Mouse (Mus musculus): Measurements from ENCODE around the gene Klhl42. TPM values are rescaled to one million over a fixed set of nuclear protein-coding genes. Genes with fewer than 3 reads are reported as not detected.

Gene Klhl42
- polyA plus RNA-seq, 1 experiment from 2014 or later = 5.8 TPM

DNA sequence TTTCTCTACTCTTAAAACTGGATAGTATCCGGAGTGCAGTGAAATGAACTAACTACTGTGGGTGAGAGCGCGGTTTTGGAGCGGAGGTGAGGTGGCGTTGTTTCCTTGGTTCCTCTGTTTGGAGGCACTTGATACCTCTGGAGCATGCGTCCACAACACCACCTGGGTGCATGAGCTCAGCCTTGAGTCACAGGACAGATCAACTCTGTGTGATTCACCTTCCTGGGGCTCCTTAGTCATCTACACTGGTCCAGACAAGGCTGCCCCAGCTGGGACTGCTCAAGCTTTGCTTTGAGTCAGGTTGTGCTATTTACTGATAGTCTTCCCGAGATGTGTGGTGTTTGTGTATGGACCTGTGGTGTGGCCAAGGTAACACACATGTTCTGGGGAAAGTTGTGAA lies 26.6 kb downstream of the Klhl42 start:
- no peak overlapping the region for H3K27ac ChIP-seq
- no peak overlapping the region for H3K4me3 ChIP-seq (replicated peaks)
- no peak for ATAC-seq
- H3K36me3 ChIP-seq = peaks cover 2% of the 10 kb centered on the region; the same call in 1 of the 2 replicates
- 95% methylated on average over 7 of the region's 7 CpGs for WGBS
- no peaks in the 10 kb centered on the region for H3K27me3 ChIP-seq
- no peaks in the 10 kb centered on the region for H3K9me3 ChIP-seq
- H3K4me1 ChIP-seq (replicated peaks) = no peaks in the 10 kb centered on the region
- no peak overlapping the region for H3K4me2 ChIP-seq (replicated peaks)
- no peak overlapping the region for H3K9ac ChIP-seq (replicated peaks)

DNA sequence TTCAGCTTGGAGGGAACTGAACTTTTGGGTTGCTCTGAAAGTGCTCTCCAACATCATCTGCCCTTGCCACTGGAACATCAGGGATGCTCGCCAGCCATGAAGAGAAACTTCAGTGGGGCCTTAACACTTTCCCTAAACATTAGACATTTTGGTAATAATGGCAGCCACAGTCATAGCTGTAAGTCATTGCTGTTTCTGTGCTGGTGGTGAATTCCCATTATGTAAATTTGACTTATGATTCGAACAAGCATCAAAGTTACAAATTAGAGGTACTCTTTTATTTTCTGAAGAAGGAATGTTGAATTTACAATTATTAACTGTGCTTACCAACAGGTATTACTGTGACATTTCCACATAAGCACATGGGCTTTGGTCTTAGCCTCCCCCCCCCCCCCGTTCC lies 27.0 kb downstream of the Klhl42 start:
- ATAC-seq = no peak
- Histone ChIP-seq H3K27me3 (no peaks in the 10 kb centered on the region), H3K9ac (replicated peaks) (no peak overlapping the region), H3K4me3 (replicated peaks) (no peak overlapping the region), H3K4me1 (replicated peaks) (no peaks in the 10 kb centered on the region), H3K4me2 (replicated peaks) (no peak overlapping the region), H3K27ac (no peak overlapping the region), H3K9me3 (no peaks in the 10 kb centered on the region), H3K36me3 (no peaks in the 10 kb centered on the region)
- 92% methylated on average over 3 of the region's 3 CpGs for WGBS

GRCm38 (mm10) chr6:147121320-147121719 lies 30.1 kb downstream of the Klhl42 start:
- Histone ChIP-seq H3K4me2 (replicated peaks) (no peak overlapping the region), H3K27ac (no peak overlapping the region), H3K4me3 (replicated peaks) (no peak overlapping the region), H3K27me3 (no peaks in the 10 kb centered on the region), H3K4me1 (replicated peaks) (no peaks in the 10 kb centered on the region), H3K9me3 (no peaks in the 10 kb centered on the region), H3K36me3 (no peaks in the 10 kb centered on the region), H3K9ac (replicated peaks) (no peak overlapping the region)
- no peak for ATAC-seq
- WGBS = 67% methylated on average over 6 of the region's 6 CpGs

- H3K27me3 ChIP-seq = no peaks in the 10 kb centered on the region
- no peaks in the 10 kb centered on the region for H3K9me3 ChIP-seq
- no peak for ATAC-seq
- no peaks in the 10 kb centered on the region for H3K4me1 ChIP-seq (replicated peaks)
- no peak overlapping the region for H3K27ac ChIP-seq
- no peak overlapping the region for H3K4me2 ChIP-seq (replicated peaks)
- H3K4me3 ChIP-seq (replicated peaks) = no peak overlapping the region
- H3K9ac ChIP-seq (replicated peaks) = no peak overlapping the region
- no peaks in the 10 kb centered on the region for H3K36me3 ChIP-seq
- WGBS = 93% methylated on average over 10 of the region's 10 CpGs
Measured at GRCm38 (mm10) chr6:147127239-147127638, 36.1 kb downstream of the Klhl42 start.

GRCm38 (mm10) chr6:147138260-147138659 lies 47.1 kb downstream of the Klhl42 start:
- ATAC-seq = no peak
- no peak overlapping the region for H3K27ac ChIP-seq
- no peaks in the 10 kb centered on the region for H3K27me3 ChIP-seq
- H3K36me3 ChIP-seq = no peaks in the 10 kb centered on the region
- no peak overlapping the region for H3K4me3 ChIP-seq (replicated peaks)
- no peak overlapping the region for H3K4me2 ChIP-seq (replicated peaks)
- no peaks in the 10 kb centered on the region for H3K4me1 ChIP-seq (replicated peaks)
- H3K9ac ChIP-seq (replicated peaks) = no peak overlapping the region
- WGBS = 79% methylated on average over 3 of the region's 3 CpGs
- H3K9me3 ChIP-seq = no peaks in the 10 kb centered on the region

DNA sequence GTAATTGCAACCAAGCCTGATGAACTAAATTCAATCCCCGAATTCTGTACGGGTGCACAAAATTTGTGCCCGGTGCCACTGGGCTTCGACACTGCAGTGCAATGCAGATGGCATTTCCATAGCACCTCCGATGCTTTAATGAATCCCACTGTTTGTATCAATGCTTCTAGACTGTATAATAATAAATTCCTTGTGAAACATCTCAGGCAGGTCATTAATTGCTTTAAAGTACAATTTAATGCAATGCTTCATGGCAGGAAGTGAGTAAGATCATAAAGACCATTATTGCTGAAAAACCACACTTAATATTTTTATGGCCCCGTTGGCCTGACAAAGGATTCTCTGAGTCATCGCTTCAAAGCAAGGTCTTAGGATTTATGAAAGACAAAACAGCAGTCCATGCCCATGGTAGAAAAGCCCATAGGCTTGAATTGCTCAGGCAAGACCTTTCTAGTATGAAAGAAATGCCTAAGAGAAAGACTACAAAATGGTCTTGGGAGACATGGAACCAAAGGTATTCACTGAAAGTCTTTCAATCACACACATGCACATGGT lies 49.5 kb downstream of the Klhl42 start:
- Histone ChIP-seq H3K27ac (no peak overlapping the region), H3K9ac (replicated peaks) (no peak overlapping the region), H3K9me3 (no peaks in the 10 kb centered on the region), H3K4me3 (replicated peaks) (no peak overlapping the region), H3K4me1 (replicated peaks) (peaks cover 7% of the 10 kb centered on the region; the same call in 1 of the 2 replicates), H3K36me3 (no peaks in the 10 kb centered on the region), H3K27me3 (no peaks in the 10 kb centered on the region), H3K4me2 (replicated peaks) (no peak overlapping the region)
- no peak for ATAC-seq
- WGBS = 95% methylated on average over 7 of the region's 7 CpGs

GRCm38 (mm10) chr6:147144664-147145063 lies 53.5 kb downstream of the Klhl42 start:
- no peak for ATAC-seq
- H3K4me2 ChIP-seq (replicated peaks) = no peak overlapping the region
- 96% methylated on average over 5 of the region's 5 CpGs for WGBS
- no peak overlapping the region for H3K27ac ChIP-seq
- peaks cover 7% of the 10 kb centered on the region; the same call in 1 of the 2 replicates for H3K4me1 ChIP-seq (replicated peaks)
- no peaks in the 10 kb centered on the region for H3K27me3 ChIP-seq
- H3K9ac ChIP-seq (replicated peaks) = no peak overlapping the region
- no peaks in the 10 kb centered on the region for H3K36me3 ChIP-seq
- H3K4me3 ChIP-seq (replicated peaks) = no peak overlapping the region
- H3K9me3 ChIP-seq = no peaks in the 10 kb centered on the region

GRCm38 (mm10) chr6:147145277-147145676 lies 54.1 kb downstream of the Klhl42 start:
- ATAC-seq = peak; percentile 96
- Histone ChIP-seq H3K27me3 (no peaks in the 10 kb centered on the region), H3K36me3 (no peaks in the 10 kb centered on the region), H3K4me2 (replicated peaks) (no peak overlapping the region), H3K4me3 (replicated peaks) (no peak overlapping the region), H3K9me3 (no peaks in the 10 kb centered on the region), H3K4me1 (replicated peaks) (peaks cover 7% of the 10 kb centered on the region; the same call in 1 of the 2 replicates), H3K27ac (no peak overlapping the region), H3K9ac (replicated peaks) (no peak overlapping the region)
- WGBS = 18% methylated on average over 2 of the region's 2 CpGs

DNA sequence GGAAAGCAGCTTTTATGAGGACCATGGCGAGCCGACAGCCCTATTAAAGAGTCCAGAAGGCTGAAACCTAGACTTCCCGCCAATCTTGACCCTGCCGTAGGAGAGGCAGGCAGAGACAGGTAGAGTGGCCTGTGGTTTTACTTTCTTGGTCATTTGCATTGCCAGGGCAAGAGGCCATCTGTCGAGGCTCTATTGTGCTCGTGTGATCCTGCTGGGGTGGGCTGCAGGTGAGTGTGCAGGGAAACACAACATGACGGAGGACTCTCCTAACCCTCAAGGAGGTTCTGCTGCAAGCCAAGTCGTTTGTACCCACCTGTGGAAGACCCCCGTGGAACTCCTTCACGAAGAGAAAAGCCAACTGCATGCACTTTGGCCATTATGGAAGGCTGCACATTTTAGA lies 54.6 kb downstream of the Klhl42 start:
- H3K36me3 ChIP-seq = no peaks in the 10 kb centered on the region
- no peak overlapping the region for H3K4me2 ChIP-seq (replicated peaks)
- H3K27me3 ChIP-seq = no peaks in the 10 kb centered on the region
- H3K9me3 ChIP-seq = no peaks in the 10 kb centered on the region
- ATAC-seq = peak; percentile 12
- H3K9ac ChIP-seq (replicated peaks) = no peak overlapping the region
- 69% methylated on average over 10 of the region's 10 CpGs for WGBS
- H3K4me1 ChIP-seq (replicated peaks) = peaks cover 7% of the 10 kb centered on the region; the same call in 1 of the 2 replicates
- H3K4me3 ChIP-seq (replicated peaks) = no peak overlapping the region
- H3K27ac ChIP-seq = no peak overlapping the region

DNA sequence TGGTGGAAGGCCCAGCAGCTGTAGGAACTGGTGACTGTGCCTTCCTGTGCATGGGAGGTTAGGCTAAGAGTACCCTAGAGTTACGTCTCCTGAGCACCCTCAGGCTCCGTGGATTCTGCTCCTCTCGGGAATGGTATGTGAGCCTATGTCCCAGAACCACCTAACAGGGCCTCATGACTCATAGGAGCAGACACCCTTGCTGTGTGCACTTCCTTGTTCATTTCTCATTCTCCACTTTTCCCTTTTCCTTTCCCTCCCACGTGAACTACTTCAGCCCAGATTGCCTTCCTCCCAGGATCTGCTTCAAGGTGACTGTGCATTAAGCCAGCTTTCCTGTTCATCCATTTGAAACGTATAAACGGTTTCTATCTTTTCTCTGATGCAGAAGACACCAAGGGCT lies 59.9 kb downstream of the Klhl42 start:
- no peaks in the 10 kb centered on the region for H3K4me1 ChIP-seq (replicated peaks)
- H3K4me3 ChIP-seq (replicated peaks) = no peak overlapping the region
- no peak overlapping the region for H3K9ac ChIP-seq (replicated peaks)
- H3K27ac ChIP-seq = no peak overlapping the region
- no peaks in the 10 kb centered on the region for H3K27me3 ChIP-seq
- no peaks in the 10 kb centered on the region for H3K9me3 ChIP-seq
- no peak overlapping the region for H3K4me2 ChIP-seq (replicated peaks)
- WGBS = 89% methylated on average over 6 of the region's 6 CpGs
- no peak for ATAC-seq
- H3K36me3 ChIP-seq = no peaks in the 10 kb centered on the region

GRCm38 (mm10) chr6:147151839-147152238 lies 60.7 kb downstream of the Klhl42 start:
- ATAC-seq = no peak; the same call in 1 of the 2 replicates
- Histone ChIP-seq H3K4me1 (replicated peaks) (no peaks in the 10 kb centered on the region), H3K9ac (replicated peaks) (no peak overlapping the region), H3K4me3 (replicated peaks) (no peak overlapping the region), H3K4me2 (replicated peaks) (no peak overlapping the region), H3K36me3 (no peaks in the 10 kb centered on the region), H3K27ac (no peak overlapping the region), H3K27me3 (no peaks in the 10 kb centered on the region), H3K9me3 (no peaks in the 10 kb centered on the region)

- Histone ChIP-seq H3K27me3 (no peaks in the 10 kb centered on the region), H3K4me2 (replicated peaks) (no peak overlapping the region), H3K9ac (replicated peaks) (no peak overlapping the region), H3K36me3 (no peaks in the 10 kb centered on the region), H3K27ac (no peak overlapping the region), H3K9me3 (no peaks in the 10 kb centered on the region; the same call in 1 of the 2 replicates), H3K4me1 (replicated peaks) (no peaks in the 10 kb centered on the region), H3K4me3 (replicated peaks) (no peak overlapping the region)
- WGBS = 87% methylated on average over 7 of the region's 7 CpGs
- ATAC-seq = no peak
Measured at GRCm38 (mm10) chr6:147155085-147155484, 63.9 kb downstream of the Klhl42 start.

All from midbrain, embryonic 13.5 days (tissue).